Mouse (Mus musculus) skeletal muscle tissue, adult 2 months (tissue): ENCODE measurements around the gene Grm4.

Experiments used
- DNase-seq: peaks from one replicate; pipeline ENCODE4 v3.0.0-alpha.2; 2012; ENCODE audit warnings: low read depth, low spot score

The Grm4 gene

DNA sequence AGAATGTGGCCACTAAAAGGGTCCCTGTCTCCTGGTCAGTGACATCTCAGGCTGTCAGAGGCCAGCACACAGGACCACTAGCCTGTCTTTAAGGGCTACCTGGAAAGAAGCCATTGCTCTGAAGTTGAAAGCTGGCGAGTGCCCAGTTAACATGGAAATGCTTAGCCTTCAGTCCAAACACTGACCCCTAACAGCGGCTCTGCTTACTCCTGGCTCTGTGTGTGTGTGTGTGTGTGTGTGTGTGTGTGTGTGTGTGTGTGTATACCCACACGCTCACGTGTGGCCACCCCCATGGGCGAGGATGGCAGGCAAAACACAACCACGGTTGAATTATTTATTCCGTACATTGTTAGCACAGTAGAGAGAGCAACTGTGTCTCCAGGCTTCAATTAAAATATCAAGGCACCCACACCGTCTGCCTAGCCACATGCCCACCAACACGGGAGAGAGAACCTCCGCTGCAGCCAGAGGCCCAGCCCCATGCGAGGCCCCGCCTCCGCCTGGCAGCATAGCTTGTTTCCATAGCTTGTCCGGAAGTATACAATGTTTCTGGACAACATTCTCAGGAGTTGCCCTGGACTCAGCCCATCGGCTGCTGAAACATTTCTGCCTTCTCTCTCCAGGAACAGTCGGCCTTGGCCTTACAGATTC lies 32.9 kb downstream of the Grm4 start:
- DNase-seq: no peak

DNA sequence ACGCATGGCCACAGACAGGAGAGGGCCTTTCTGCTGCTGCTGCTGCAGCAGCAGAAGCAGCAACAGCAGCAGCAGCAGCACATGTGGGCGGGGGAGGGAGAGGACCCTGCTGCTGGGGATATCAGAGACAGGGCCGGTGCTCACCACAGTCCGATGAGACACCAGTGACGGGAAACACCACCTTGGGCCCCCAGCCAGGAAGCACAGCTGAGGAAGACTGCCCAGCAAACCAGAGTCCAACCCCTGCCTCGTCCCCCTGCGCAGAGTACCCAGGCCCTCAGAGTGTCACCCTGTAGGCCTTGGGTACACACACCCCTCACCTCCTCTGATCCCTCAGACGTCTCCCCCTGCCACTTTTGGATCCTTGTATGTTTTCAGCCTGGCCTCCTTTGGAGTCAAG lies 35.3 kb downstream of the Grm4 start:
- no peak for DNase-seq

DNA sequence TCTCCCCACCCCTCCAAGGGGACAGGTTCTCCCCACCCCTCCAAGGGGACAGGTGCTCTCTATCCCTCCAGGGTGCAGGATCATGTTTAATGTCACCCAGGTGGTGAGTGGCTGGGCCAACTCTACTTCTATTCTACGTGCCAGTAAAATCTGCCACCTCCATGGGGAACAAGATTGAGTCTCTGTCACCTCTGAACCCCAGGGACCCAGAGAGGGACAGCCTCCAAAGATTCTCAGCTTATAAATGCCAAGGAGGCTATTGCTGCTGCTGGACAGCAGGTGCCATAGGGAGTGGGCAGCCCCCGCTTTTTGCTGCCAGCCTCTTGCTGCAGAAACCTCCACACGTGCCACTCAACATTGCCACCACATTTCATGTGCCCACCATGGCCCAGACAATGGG lies 37.6 kb downstream of the Grm4 start:
- DNase-seq: no peak

DNA sequence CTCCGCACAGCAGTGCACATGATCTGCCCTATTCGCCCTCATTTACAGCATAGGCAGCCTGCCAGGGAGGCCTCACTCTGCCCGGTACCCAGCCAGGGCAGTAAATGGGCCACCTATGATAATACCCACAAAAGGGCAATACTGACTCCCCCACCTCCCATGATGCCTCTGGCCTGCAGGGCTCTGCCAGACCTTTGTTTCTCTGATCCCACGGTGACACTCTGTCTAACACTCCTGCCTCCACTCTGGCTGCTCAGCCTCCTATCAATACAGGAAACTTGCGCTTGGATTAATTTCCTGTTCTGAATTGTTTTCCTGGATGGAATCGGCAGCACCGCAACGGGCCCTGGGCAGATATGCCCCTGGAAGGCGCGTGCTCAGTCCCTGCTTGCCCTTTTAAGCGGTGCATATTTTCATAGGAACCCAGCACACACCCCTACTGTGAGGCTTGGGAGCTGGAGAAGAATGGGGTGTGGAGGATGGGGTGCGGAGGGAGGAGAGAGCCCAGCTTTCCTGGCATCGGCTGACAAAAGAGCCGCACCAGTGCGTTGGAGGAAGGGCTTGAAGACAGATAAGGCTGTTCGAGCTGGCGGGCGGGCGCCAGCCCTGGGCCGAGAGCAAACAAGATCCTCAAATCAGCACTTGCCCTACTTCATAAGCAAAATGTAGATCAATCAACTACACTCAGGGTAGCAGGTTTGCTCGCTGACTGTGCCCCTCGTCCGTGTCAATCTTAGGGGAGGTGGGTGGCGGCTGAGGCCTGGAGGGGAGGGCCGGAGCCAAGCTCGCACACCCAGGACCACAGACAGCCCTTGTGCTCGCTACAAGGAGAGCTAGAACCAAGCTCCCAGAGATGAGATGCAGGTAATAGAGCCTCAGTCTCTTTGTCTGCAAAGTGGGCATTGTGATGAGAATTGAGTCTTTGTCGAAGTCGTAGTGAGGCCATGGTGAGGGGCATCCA lies 40.8 kb downstream of the Grm4 start:
- DNase-seq: no peak

DNA sequence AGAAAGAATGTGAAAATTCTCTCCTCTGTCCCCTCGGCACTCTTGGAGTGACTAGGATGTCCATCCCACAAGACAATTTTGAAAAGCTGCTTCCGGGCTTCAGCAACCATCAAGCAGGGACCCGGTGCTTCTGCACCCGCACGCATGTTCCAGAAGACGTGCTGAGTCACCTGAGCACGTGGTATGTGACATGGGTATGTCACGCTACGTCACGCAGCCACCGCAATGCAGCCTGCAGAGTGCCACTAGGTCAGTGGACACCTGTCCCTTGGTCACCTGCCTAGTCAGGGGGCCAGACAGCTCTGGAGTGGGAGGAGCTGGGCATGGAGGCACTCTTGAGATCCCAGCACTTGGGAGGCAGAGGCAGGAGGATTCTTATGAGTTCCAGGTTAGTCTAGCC lies 45.6 kb downstream of the Grm4 start:
- no peak for DNase-seq

DNA sequence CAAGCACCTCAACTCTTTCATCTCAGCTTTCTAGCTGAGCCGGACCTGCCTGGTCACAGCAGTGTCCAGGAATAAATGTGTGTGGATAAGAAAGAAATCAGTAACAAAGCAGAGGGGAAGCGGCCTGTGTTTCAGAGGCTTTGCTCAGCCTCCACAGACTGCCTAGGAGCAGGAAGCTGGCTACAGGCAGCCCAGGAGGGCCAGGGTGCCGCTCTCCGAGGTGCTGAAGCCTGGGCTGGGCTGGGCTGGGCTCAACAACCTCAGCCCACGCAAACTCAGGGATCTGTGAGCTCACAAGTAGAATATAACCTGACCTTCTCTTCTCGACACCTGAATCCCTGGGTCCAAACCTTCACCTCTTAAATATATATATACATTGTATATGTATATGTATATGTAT lies 54.6 kb downstream of the Grm4 start:
- peak; percentile 4 for DNase-seq

DNA sequence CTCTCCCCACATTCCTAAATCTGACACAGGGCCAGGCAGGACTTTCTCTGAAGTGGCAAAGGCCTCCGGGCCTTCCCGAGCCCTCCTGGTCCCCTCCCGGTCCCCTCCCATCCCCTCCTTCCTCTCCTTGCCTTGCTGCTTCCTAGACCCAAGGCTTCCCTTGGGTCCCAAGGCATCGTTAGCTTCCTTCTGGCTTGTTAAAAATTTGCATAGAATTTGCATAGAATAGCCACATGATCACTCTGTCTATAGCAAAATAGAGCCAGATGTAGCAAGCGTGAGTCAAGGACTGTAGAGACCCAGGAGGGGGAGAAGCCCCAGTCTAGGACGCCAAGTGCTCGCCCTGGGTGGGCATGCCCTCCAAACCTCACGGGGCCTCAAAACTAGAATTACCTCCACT lies 55.3 kb downstream of the Grm4 start:
- DNase-seq: no peak

DNA sequence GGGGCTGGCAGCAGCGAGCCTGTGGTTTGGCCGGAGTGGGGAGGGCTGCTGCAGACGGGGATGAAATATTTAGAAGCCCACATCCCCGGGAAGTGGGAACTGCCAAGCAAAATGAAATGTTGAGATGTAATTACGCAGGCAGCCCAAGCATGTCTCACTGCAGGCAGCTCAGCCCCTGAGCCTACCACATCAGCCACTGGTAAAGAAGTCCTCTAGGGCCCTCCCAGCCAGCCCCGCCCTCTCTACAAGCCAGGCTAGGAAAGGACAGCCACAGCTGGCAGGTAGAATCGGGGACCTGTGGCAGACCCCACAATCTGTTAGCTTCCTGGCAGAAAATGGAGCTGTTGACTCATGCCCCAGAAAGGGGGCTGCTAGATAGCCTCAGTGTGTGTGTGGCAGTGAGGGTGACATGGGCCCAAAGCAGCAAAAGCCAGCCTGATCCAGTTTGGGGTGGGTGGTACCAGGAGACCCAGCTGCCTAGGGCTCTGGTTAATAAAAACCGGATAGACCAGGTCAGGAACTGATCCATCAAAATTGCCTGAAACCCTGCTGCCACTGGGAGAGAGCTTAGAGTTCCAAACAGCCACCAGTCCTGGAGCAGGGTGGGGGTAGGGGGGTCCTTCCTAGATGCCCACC lies 56.8 kb downstream of the Grm4 start:
- DNase-seq: no peak

DNA sequence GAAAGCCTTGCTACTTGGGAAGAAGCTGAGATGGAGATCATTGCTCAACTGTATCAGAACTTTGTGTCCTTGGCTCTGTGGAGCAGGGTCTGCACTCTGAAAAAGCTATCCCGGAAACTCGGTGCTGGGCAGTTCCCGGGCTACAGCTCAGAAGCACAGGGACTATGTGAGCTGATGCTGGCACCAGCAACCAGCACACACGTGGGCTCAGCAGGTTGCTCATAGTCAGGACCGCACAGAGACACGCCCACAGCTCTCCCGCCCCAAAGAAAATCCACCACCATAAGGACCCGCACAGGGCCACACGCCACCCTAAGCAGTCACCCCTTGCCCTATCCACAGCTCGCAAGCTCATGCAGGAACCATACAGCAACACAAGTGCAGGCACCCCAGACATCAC lies 61.2 kb downstream of the Grm4 start:
- DNase-seq: no peak

DNA sequence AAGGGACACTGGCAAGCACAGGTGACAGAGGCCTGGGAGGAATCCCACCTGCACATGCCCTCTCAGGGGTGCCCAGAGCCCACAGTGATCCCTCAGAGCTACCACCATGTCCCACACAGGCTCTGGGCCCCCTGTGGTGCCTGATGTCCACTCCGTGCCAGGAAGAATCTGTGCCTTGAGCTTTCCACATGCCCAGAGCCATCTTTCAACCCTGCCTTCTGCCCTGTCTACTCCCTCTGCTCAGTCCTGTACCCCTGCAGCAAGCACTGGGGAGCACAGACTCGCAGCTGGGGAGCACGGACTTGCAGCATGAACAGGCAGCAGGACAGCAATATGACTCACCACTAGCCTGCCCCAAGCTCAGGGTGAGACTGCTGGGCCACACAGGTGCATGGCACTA lies 62.0 kb downstream of the Grm4 start:
- no peak for DNase-seq

DNA sequence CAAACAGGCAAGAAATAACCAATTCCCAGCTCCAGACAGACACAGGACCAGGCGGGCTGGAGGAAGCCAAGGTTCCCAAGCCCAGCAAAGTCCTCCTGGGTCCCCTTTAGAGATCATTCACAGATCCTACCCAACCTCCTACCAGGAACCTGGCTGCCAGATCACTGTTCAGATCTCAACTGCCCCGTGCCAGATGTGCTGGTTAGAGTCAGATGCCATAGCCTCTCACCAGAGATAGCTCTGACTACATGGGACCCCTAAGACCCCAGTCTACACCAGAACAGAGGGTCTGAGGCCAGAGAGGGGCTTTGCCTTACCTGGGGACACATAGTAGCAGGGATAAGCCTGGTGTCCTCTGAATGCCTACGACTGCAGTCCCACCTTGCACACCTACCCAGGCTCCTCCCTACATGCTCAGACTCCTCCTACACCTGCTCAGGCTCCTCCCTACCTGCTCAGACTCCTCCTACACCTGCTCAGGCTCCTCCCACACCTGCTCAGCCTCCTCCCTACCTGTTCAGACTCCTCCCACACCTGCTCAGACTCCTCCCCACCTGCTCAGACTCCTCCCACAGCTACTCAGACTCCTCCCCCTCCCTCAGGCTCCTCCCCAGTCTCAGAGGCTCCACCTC lies 63.2 kb downstream of the Grm4 start:
- DNase-seq: no peak

DNA sequence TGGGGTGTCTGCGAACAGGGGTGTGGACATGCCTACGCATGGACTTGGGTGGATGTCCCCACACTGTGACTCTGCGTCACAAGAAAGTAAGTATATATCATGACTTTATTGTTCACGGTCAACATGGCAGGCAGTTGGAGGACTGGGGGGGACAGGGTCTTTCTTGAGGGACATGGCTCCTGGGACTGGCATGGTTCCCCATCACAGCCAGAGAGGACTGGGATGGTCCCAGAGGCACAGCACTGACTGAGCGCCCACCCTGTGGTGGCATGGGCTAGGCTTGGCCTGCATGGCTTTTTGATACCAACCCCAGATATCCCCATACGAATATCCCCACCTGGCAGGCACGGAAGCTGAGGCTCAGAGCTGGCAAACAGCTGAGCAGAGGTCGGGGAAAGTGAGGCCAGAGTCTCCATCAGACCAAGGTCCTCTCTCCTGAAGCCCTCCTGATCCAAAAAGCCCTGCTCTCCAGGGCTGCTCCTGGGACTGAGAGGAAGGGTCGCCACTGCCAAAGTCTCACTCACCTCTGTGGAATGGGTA lies 64.1 kb downstream of the Grm4 start:
- no peak for DNase-seq

DNA sequence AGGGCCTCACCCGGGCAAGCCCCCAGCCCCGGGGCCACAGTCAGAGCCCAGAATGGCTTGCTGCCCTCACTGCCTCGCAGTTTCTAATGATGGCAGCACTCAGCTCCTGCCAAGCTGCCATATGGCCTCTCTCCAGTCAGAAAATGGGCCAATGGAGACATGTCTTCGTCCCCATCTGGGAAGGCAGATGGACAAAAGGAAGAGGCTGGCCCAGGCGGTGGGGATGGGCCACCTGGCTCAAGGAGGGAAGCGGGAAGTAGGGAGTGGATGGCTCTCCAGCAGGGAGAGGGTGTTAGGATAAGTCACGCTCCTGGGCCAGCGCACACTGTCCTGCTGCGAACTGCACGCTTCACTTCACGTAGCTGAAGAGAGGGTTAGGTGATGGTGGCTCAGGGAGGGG lies 64.8 kb downstream of the Grm4 start:
- no peak for DNase-seq

DNA sequence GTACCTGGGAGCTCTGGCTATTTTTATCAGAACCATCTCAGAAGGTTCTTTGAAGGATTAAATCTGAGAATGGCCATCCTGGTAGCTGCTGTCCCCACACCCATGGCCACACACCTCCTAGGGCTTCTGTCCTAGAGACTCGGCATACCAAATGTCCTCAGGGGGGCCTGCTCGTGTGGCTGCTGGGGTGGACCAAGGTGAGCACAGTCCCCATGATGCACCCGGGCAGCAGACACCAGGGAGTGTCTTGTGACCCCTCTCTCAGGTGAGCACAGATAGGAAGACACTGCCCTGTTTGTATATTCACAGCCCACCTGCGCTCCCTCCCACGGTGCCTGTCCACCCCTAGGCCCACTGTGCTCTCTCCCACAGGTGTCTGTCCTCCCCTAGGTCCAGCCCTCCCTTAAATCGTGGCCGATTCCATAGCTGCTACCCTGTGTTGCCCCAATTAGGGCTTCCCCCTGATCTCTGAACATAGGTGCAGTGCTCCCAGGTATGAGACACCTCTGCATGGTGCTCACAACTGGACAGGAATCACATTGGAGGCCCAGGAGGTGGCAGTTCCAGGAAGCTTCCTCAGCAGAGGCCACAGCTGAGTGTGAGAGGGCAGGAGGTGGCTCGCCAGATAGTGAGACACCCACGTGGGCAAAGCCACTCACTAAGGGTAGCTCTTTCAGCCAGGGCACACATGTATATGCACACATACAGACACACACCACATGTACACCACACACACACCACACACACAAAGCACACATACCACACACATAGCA lies 66.0 kb downstream of the Grm4 start:
- no peak for DNase-seq

DNA sequence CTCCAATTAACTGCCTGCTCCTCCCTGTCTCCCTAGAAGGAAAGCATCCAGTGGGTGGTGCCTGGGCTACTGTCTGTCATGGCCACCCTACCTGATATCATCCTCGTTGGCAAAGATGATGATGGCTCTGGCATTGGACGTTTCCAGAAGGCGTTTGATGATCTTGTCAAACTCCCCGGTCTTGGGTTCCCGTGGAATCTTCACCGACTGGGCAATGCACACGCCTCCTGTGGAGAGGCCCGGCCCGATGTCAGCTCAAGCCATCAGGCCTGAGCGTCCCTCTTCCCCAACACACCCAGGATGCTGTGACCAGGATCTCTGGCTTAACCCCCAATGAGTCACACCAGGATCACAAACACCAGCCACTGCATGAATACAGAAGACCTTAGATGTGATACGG lies 66.8 kb downstream of the Grm4 start:
- DNase-seq: no peak

DNA sequence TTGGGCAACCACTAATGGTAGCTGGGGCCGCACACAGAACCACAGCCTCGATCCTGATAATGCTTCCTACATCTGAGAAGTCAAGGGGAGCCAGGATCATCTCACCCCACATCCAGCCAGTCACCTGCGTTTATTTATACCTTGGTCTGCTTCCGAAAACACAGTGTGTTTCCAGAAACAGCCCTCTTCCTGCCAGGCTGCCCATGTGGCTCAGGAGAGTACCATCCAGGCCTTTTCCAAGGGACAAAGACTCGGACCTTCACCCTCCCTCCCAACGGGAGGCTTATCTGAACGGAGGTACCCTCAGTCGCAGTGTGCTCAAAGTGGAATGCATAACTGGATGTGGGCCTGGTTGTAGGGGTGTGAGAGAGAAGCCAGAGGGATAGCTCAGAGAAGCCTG lies 68.2 kb downstream of the Grm4 start:
- DNase-seq: no peak

DNA sequence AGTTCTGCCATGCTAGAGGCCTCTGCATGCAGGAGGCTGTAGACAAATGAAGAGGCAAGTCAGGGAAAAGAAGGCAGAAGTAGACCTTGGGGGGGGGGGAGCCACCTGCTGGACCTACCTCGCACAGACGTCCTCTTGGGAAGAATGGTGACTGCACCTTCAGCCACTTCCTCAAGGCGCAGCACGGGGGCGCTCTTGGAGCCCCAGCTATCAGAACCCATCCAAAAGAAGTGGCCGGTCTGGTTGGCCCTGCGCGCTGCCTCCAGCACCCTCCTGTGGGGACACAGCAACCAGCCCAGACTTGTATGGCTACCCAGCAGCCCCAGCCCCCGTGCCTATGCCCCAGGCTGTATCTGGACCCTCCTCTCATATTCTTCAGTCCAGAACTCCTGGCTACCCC lies 69.4 kb downstream of the Grm4 start:
- DNase-seq: no peak

DNA sequence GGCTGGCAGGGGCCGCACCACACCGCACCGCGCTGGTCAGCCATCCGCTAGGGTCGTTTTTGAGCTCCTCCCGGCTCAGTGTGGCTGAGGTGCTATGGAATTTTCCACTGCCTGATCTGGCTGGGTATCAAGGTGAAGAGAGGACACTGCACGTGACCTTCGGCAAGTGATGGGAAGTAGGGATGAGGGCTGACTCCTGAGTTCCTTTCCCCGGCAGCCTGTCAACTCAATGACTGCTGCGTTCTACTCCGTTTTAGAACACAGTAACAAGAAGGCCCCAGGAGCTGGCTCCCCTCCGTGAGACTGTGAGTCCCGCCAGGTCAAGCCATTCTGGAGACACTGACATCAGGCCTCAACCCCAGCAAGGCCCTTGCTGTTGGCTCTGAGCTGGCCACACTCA lies 70.0 kb downstream of the Grm4 start:
- DNase-seq: no peak

DNA sequence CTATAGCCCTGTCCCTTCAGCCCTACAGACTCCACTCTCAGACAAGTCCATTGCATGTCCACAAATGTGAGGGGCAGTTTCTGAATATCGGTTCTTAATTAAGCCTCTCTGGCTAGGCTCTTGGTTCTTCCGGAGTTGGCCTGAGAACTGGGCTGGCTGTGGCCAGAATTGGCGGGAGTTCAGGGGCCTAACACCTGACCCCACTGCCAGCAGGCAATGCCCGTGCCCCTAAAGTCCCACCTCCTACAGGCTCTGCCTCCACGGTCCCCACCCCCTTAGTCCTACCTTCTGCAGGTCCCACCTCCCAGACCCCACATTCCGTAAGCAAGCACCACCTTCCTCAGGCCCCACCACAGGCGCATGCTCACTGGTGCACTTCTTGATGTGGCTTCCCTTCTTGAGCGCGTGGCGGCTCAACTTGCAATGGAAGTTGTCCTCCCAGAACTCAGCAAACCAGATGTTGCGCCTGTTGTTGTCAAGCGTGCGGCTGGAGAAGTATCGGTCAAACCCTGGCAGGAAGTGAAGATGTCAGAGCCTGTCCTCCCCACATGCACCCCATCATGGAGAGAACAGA lies 71.4 kb downstream of the Grm4 start:
- DNase-seq: no peak

DNA sequence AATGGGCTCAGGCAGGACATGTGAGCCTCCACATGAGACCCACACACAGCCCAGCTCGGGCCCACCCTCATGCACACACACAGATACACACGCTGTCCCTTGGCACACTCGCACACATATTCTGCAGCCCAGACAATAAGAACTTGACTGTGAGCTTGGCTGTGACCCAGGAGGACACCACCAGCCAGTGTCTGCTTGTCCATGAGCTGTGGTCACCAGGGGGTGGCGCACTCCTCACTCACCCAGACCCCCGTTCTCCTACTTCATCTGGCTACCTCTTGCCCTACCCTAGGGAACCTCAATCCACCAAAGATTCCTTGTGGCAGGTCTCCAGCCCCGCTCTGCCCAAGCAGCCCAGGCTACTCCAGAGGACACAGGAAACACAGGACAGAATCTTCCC lies 72.5 kb downstream of the Grm4 start:
- DNase-seq: no peak
